Mouse (Mus musculus) kidney, embryonic 16.5 days (tissue): ENCODE measurements around the gene Fmr1nb. TPM values are rescaled to one million over a fixed set of nuclear protein-coding genes. Genes with fewer than 3 reads are reported as not detected.
"Not testable (repeated sequence)": the region's sequence is repeated elsewhere in the genome, so short reads cannot be mapped to it uniquely, and the experiment has no call there.

Experiments used
- ATAC-seq: fragments of 200-750 bp; cut with Nextera tagmentation; 2 replicates; pipeline ENCODE4 v1.8.0; 2017; ENCODE audit warnings: moderate TSS enrichment; ENCODE audit not compliant: low FRiP score, low TSS enrichment
- H3K27ac ChIP-seq: fragments of 300-500 bp; sonication (generic); 2 replicates; pipeline ENCODE4 v1.5.1; 2014; ENCODE audit warnings: low read length
- H3K27me3 ChIP-seq: fragments of 300-500 bp; sonication (generic); 2 replicates; pipeline ENCODE4 v1.6.1; 2014; ENCODE audit warnings: low read length, control low read depth, mixed read lengths; ENCODE audit not compliant: insufficient read depth
- H3K36me3 ChIP-seq: fragments of 300-500 bp; sonication (generic); 2 replicates; pipeline ENCODE4 v1.6.1; 2014; ENCODE audit warnings: low read length, control low read depth, mixed read lengths; ENCODE audit not compliant: insufficient read depth
- H3K4me1 ChIP-seq: fragments of 300-500 bp; sonication (generic); 2 replicates; pipeline ENCODE4 v1.6.1; 2014; ENCODE audit warnings: low read length, control low read depth, mixed read lengths; ENCODE audit not compliant: insufficient read depth
- H3K4me2 ChIP-seq: fragments of 300-500 bp; sonication (generic); replicated peaks from 2 replicates; pipeline ENCODE4 v1.6.1; 2014; ENCODE audit warnings: low read depth, low read length
- H3K4me3 ChIP-seq: fragments of 300-500 bp; sonication (generic); 2 replicates; pipeline ENCODE4 v1.5.1; 2014; ENCODE audit warnings: mild to moderate bottlenecking, low read length
- H3K9ac ChIP-seq: fragments of 300-500 bp; sonication (generic); replicated peaks from 2 replicates; pipeline ENCODE4 v1.6.1; 2014; ENCODE audit warnings: low read length
- H3K9me3 ChIP-seq: fragments of 300-500 bp; sonication (generic); 2 replicates; pipeline ENCODE4 v1.6.1; 2016; ENCODE audit warnings: low read length, control low read depth
- WGBS: fragments of 180-500 bp; shearing (Covaris S2); extraction: QIAGEN DNeasy Blood & Tissue Kit; methylation state at CpG from one replicate; pipeline ENCODE4 v1.1.7; 2014; 5-methylcytosine and 5-hydroxymethylcytosine counted together
- polyA plus RNA-seq: library from polyadenylated mRNA; unstranded; fragments of >200 nt; fragmentation: Nextera tagmentation; extraction: Ambion mirVana; gene quantifications from 2 replicates; pipeline ENCODE4 v1.2.1, GENCODE M21; 2015

Fmr1nb gene
- polyA plus RNA-seq, result not detected in 2 replicates

DNA sequence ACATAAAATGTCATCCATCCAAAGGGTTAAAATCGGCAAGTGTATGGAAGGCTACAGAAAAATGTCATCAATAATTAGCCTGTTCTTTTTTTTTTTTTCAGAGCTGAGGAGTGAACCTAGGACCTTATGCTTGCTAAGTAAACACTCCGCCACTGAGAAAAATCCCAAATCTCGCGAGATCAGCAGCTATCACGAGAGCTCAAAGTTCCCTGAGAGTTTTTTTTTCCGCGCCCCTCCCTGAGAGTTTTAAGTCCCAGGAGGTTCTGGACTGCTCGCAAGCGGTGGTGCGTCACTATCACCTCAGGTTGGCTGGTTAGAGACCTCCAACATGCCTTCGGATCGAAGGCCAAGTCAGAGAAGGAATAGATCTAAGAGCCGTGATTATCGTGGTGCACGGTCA is at the start of gene Fmr1nb:
Fmr1nb (plus strand) TSS at position 234 of the 400 bp plus-strand sequence.
- Histone ChIP-seq H3K9me3 (no peaks in the 10 kb centered on the region), H3K4me1 (no peaks in the 10 kb centered on the region), H3K4me3 (no peak within 1 kb of the TSS), H3K9ac (no peak within 1 kb of the TSS), H3K27ac (no peak within 1 kb of the TSS), H3K4me2 (no peak within 1 kb of the TSS), H3K27me3 (no peaks in the 10 kb centered on the region), H3K36me3 (no peaks in the 10 kb centered on the region)
- 84% methylated on average over 15 of the region's 15 CpGs for WGBS
- no peak for ATAC-seq

DNA sequence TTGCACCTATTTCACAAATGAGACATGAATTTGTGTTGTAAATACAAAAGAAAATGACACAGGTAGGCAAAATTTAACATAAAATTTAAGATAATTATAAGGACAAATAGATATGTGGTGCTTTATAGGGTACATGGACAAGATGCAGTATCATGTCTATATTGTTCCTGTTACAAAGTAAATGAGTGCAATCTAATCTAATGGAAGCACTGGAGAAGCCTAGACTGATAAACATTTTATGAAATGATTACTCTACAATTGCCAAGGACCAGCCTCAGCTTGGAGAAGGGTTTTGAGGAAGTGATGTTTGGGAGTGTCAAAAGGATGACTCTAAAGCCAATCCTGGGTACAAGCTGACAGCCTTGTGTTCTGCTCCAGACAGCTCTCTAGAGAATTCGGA is 24.7 kb upstream of the Fmr1nb start:
- Histone ChIP-seq H3K27me3 (no peaks in the 10 kb centered on the region), H3K4me2 (no peak overlapping the region)
- 62% methylated on average over 1 of the region's 1 CpGs for WGBS

GRCm38 (mm10) chrX:68740088-68740487 is 21.6 kb upstream of the Fmr1nb start:
- Histone ChIP-seq H3K27me3 (no peaks in the 10 kb centered on the region), H3K9ac (no peak overlapping the region), H3K4me2 (no peak overlapping the region), H3K4me1 (no peaks in the 10 kb centered on the region), H3K4me3 (no peak overlapping the region), H3K27ac (no peak overlapping the region), H3K36me3 (no peaks in the 10 kb centered on the region), H3K9me3 (no peaks in the 10 kb centered on the region)
- no peak for ATAC-seq
- WGBS, result 48% methylated on average over 2 of the region's 2 CpGs

More for the DNA sequence above, 24.7 kb upstream of the Fmr1nb start:
- Histone ChIP-seq H3K9me3 (no peaks in the 10 kb centered on the region), H3K36me3 (no peaks in the 10 kb centered on the region), H3K4me3 (no peak overlapping the region), H3K4me1 (no peaks in the 10 kb centered on the region), H3K9ac (no peak overlapping the region), H3K27ac (no peak overlapping the region)
- ATAC-seq, result no peak

DNA sequence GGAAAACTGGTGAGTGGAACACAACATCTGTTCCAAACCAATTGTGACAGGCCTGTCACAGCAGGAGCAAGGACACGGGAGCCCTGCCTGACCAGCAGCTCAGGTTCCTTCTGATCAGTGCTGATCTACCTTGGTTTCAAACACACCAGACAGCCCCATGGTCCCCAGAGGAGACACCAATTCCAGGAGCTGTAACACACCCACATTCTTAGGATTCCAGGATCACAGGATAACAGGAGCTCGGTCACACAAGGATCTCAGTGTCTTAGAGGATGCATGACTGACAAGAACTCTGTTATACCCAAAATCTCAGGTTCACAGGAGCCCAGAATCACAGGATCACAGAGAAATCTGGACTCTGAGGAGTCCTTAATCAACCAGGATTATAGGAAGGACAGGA is 58.8 kb downstream of the Fmr1nb start:
- not testable (repeated sequence) for H3K36me3 ChIP-seq, H3K4me1 ChIP-seq, H3K9ac ChIP-seq, H3K27ac ChIP-seq, H3K9me3 ChIP-seq, ATAC-seq, H3K27me3 ChIP-seq
- Histone ChIP-seq H3K4me2 (peak overlapping the region; percentile 44), H3K4me3 (peak overlapping the region; percentile 28)
- 37% methylated on average over 2 of the region's 2 CpGs for WGBS

GRCm38 (mm10) chrX:68821059-68821458 is 59.4 kb downstream of the Fmr1nb start, which contains the start of gene Gm14698:
Gene Gm14698 (plus strand): TSS chrX:68821093.
- WGBS, result 24% methylated on average over 12 of the region's 36 CpGs
- H3K9me3 ChIP-seq, H3K36me3 ChIP-seq, H3K27me3 ChIP-seq, H3K27ac ChIP-seq, H3K4me1 ChIP-seq, H3K9ac ChIP-seq: not testable (repeated sequence)
- peak within 1 kb of the TSS; percentile 44 for H3K4me2 ChIP-seq
- H3K4me3 ChIP-seq, result peak within 1 kb of the TSS; percentile 28
- ATAC-seq, result peak; percentile 94

- Histone ChIP-seq H3K27ac (no peak overlapping the region), H3K4me2 (no peak overlapping the region), H3K9ac (no peak overlapping the region), H3K4me3 (no peak overlapping the region), H3K4me1 (no peaks in the 10 kb centered on the region), H3K36me3 (no peaks in the 10 kb centered on the region), H3K9me3 (no peaks in the 10 kb centered on the region), H3K27me3 (no peaks in the 10 kb centered on the region)
- ATAC-seq, result no peak
- WGBS, result 31% methylated on average over 5 of the region's 5 CpGs
These were observed 78.2 kb downstream of the Fmr1nb start for GRCm38 (mm10) chrX:68839548-68840444.

Other genes with a start within 250 kb of the Fmr1nb start
- gene Fmr1, start 83.3 kb upstream of the Fmr1nb start, polyA plus RNA-seq, result 48.7 and 54.7 TPM in 2 replicates
- gene Gm14698, start 59.3 kb downstream of the Fmr1nb start, polyA plus RNA-seq, result 2.8 and 5.7 TPM in 2 replicates
- not detected in 2 replicates for gene Gm6812, start 131.2 kb downstream of the Fmr1nb start, polyA plus RNA-seq